Mouse (Mus musculus): Measurements from ENCODE around the gene AI597479.

AI597479 gene

GRCm38 (mm10) chr1:43110556-43110955 is 12.0 kb downstream of the AI597479 start:
- TF ChIP-seq NANOG (IDR thresholded peaks at IDR 0.05; ENCODE audit: borderline replicate concordance, low read length), result no peak
- peak; percentile 79 for TF ChIP-seq CTCF (conservative IDR thresholded peaks at IDR 0.05; ENCODE audit: low read length)
- peaks cover 21% of the 10 kb centered on the region for H3K4me1 ChIP-seq (replicated peaks; ENCODE audit: low read depth, low read length)
- no peaks in the 10 kb centered on the region for H3K9me3 ChIP-seq (ENCODE audit: low read length)
- no peaks in the 10 kb centered on the region for H3K27me3 ChIP-seq (ENCODE audit: insufficient read depth, low read length)
- peaks cover 67% of the 10 kb centered on the region for H3K36me3 ChIP-seq (ENCODE audit: insufficient read depth, low read length)
- H3K4me3 ChIP-seq (replicated peaks; ENCODE audit: low read length), result no peak overlapping the region

- Histone ChIP-seq H3K4me3 (replicated peaks; ENCODE audit: low read length) (no peak overlapping the region), H3K9me3 (ENCODE audit: low read length) (no peaks in the 10 kb centered on the region), H3K36me3 (ENCODE audit: insufficient read depth, low read length) (peaks cover 66% of the 10 kb centered on the region), H3K4me1 (replicated peaks; ENCODE audit: low read depth, low read length) (peaks cover 21% of the 10 kb centered on the region), H3K27me3 (ENCODE audit: insufficient read depth, low read length) (no peaks in the 10 kb centered on the region)
- no peak for TF ChIP-seq NANOG (IDR thresholded peaks at IDR 0.05; ENCODE audit: borderline replicate concordance, low read length)
- TF ChIP-seq CTCF (conservative IDR thresholded peaks at IDR 0.05; ENCODE audit: low read length), result peak; percentile 41
Observed at GRCm38 (mm10) chr1:43112882-43113281, 14.4 kb downstream of the AI597479 start.

GRCm38 (mm10) chr1:43117435-43117834 is 18.9 kb downstream of the AI597479 start:
- no peaks in the 10 kb centered on the region for H3K27me3 ChIP-seq (ENCODE audit: insufficient read depth, low read length)
- H3K9me3 ChIP-seq (ENCODE audit: low read length), result peaks cover 7% of the 10 kb centered on the region; the same call in 1 of the 2 replicates
- no peaks in the 10 kb centered on the region for H3K4me1 ChIP-seq (replicated peaks; ENCODE audit: low read depth, low read length)
- H3K36me3 ChIP-seq (ENCODE audit: insufficient read depth, low read length), result peaks cover 46% of the 10 kb centered on the region
- H3K4me3 ChIP-seq (replicated peaks; ENCODE audit: low read length), result no peak overlapping the region
- TF ChIP-seq CTCF (conservative IDR thresholded peaks at IDR 0.05; ENCODE audit: low read length), result no peak
- TF ChIP-seq POU5F1 (IDR thresholded peaks at IDR 0.05; ENCODE audit: borderline replicate concordance, low read length), result no peak
- no peak for TF ChIP-seq NANOG (IDR thresholded peaks at IDR 0.05; ENCODE audit: borderline replicate concordance, low read length)

- H3K27me3 ChIP-seq (ENCODE audit: insufficient read depth, low read length), result peaks cover 16% of the 10 kb centered on the region
- peaks cover 7% of the 10 kb centered on the region; the same call in 1 of the 2 replicates for H3K4me1 ChIP-seq (replicated peaks; ENCODE audit: low read depth, low read length)
- no peak overlapping the region for H3K4me3 ChIP-seq (replicated peaks; ENCODE audit: low read length)
- peaks cover 7% of the 10 kb centered on the region; the same call in 1 of the 2 replicates for H3K9me3 ChIP-seq (ENCODE audit: low read length)
- TF ChIP-seq CTCF (conservative IDR thresholded peaks at IDR 0.05; ENCODE audit: low read length) (no peak), NANOG (IDR thresholded peaks at IDR 0.05; ENCODE audit: borderline replicate concordance, low read length) (no peak), POU5F1 (IDR thresholded peaks at IDR 0.05; ENCODE audit: borderline replicate concordance, low read length) (no peak)
- H3K36me3 ChIP-seq (ENCODE audit: insufficient read depth, low read length), result peaks cover 16% of the 10 kb centered on the region
Observed at GRCm38 (mm10) chr1:43120950-43121349, 22.4 kb downstream of the AI597479 start.

GRCm38 (mm10) chr1:43122616-43123015 is 24.1 kb downstream of the AI597479 start:
- peaks cover 6% of the 10 kb centered on the region for H3K36me3 ChIP-seq (ENCODE audit: insufficient read depth, low read length)
- H3K27me3 ChIP-seq (ENCODE audit: insufficient read depth, low read length), result peaks cover 16% of the 10 kb centered on the region
- H3K4me3 ChIP-seq (replicated peaks; ENCODE audit: low read length), result no peak overlapping the region

GRCm38 (mm10) chr1:43124726-43125125 is 26.2 kb downstream of the AI597479 start:
- TF ChIP-seq NANOG (IDR thresholded peaks at IDR 0.05; ENCODE audit: borderline replicate concordance, low read length) (no peak), POU5F1 (IDR thresholded peaks at IDR 0.05; ENCODE audit: borderline replicate concordance, low read length) (no peak), CTCF (conservative IDR thresholded peaks at IDR 0.05; ENCODE audit: low read length) (no peak)
- H3K36me3 ChIP-seq (ENCODE audit: insufficient read depth, low read length), result no peaks in the 10 kb centered on the region

More at GRCm38 (mm10) chr1:43122616-43123015, 24.1 kb downstream of the AI597479 start:
- peaks cover 7% of the 10 kb centered on the region; the same call in 1 of the 2 replicates for H3K4me1 ChIP-seq (replicated peaks; ENCODE audit: low read depth, low read length)
- no peak for TF ChIP-seq POU5F1 (IDR thresholded peaks at IDR 0.05; ENCODE audit: borderline replicate concordance, low read length)
- H3K9me3 ChIP-seq (ENCODE audit: low read length), result peaks cover 7% of the 10 kb centered on the region; the same call in 1 of the 2 replicates

GRCm38 (mm10) chr1:43127196-43127595 is 28.7 kb downstream of the AI597479 start:
- Histone ChIP-seq H3K4me1 (replicated peaks; ENCODE audit: low read depth, low read length) (peaks cover 12% of the 10 kb centered on the region; the same call in 1 of the 2 replicates), H3K27me3 (ENCODE audit: insufficient read depth, low read length) (peaks cover 20% of the 10 kb centered on the region), H3K36me3 (ENCODE audit: insufficient read depth, low read length) (no peaks in the 10 kb centered on the region), H3K9me3 (ENCODE audit: low read length) (no peaks in the 10 kb centered on the region), H3K4me3 (replicated peaks; ENCODE audit: low read length) (no peak overlapping the region)
- TF ChIP-seq NANOG (IDR thresholded peaks at IDR 0.05; ENCODE audit: borderline replicate concordance, low read length), result no peak
- TF ChIP-seq POU5F1 (IDR thresholded peaks at IDR 0.05; ENCODE audit: borderline replicate concordance, low read length), result no peak

More at GRCm38 (mm10) chr1:43124726-43125125, 26.2 kb downstream of the AI597479 start:
- H3K4me3 ChIP-seq (replicated peaks; ENCODE audit: low read length), result no peak overlapping the region
- peaks cover 16% of the 10 kb centered on the region for H3K27me3 ChIP-seq (ENCODE audit: insufficient read depth, low read length)
- H3K4me1 ChIP-seq (replicated peaks; ENCODE audit: low read depth, low read length), result peaks cover 12% of the 10 kb centered on the region; the same call in 1 of the 2 replicates
- no peaks in the 10 kb centered on the region for H3K9me3 ChIP-seq (ENCODE audit: low read length)

- Histone ChIP-seq H3K4me1 (replicated peaks; ENCODE audit: low read depth, low read length) (peaks cover 12% of the 10 kb centered on the region; the same call in 1 of the 2 replicates), H3K9me3 (ENCODE audit: low read length) (no peaks in the 10 kb centered on the region), H3K27me3 (ENCODE audit: insufficient read depth, low read length) (peaks cover 17% of the 10 kb centered on the region), H3K36me3 (ENCODE audit: insufficient read depth, low read length) (no peaks in the 10 kb centered on the region), H3K4me3 (replicated peaks; ENCODE audit: low read length) (no peak overlapping the region)
- no peak for TF ChIP-seq NANOG (IDR thresholded peaks at IDR 0.05; ENCODE audit: borderline replicate concordance, low read length)
- TF ChIP-seq CTCF (conservative IDR thresholded peaks at IDR 0.05; ENCODE audit: low read length), result no peak
- no peak for TF ChIP-seq POU5F1 (IDR thresholded peaks at IDR 0.05; ENCODE audit: borderline replicate concordance, low read length)
Observed at GRCm38 (mm10) chr1:43127820-43128610, 29.5 kb downstream of the AI597479 start.
